Mouse (Mus musculus) thymus, adult 2 months (tissue): Measurements from ENCODE around the gene Dll1.

Source experiments
- CTCF ChIP-seq: fragments of 200-500 bp; IDR thresholded peaks from 2 replicates; pipeline ENCODE4 v1.5.1; 2012; ENCODE audit warnings: mild to moderate bottlenecking, control low read depth, low read length, moderate library complexity, borderline replicate concordance; ENCODE audit not compliant: control insufficient read depth, poor library complexity, insufficient read depth; ENCODE audit errors: extremely low read depth
- POLR2A ChIP-seq: fragments of 200-500 bp; IDR thresholded peaks from 2 replicates; pipeline ENCODE4 v1.6.1; 2012; ENCODE audit warnings: mild to moderate bottlenecking, low read length, control low read depth, moderate library complexity; ENCODE audit not compliant: control insufficient read depth, poor library complexity, insufficient read depth; ENCODE audit errors: extremely low read depth

- TF ChIP-seq POLR2A (no peak), CTCF (no peak)
Measured at GRCm38 (mm10) chr17:15355072-15355471, 21.6 kb downstream of the Dll1 start.
